Mouse (Mus musculus) CD4-positive, CD25-positive, alpha-beta regulatory T cell, adult 4 months (primary cell): ENCODE results near the gene Nkx1-1. TPM values are rescaled to one million over a fixed set of nuclear protein-coding genes. Genes with fewer than 3 reads are reported as not detected.

Source experiments
- ATAC-seq: one replicate; pipeline ENCODE4 v1.8.0; 2017
- polyA plus RNA-seq, 2 experiments: library from polyadenylated mRNA; unstranded; fragments of 100-300 nt; shearing (Covaris generic); gene quantifications; one replicate each; pipeline ENCODE4 v1.2.1; 2017

Nkx1-1 gene
- polyA plus RNA-seq, 2 experiments from 2014 or later, result not detected

- ATAC-seq, result no peak
Observed at GRCm38 (mm10) chr5:33400819-33401218, 33.0 kb downstream of the Nkx1-1 start.

GRCm38 (mm10) chr5:33396828-33397227 lies 36.9 kb downstream of the Nkx1-1 start:
- no peak for ATAC-seq

GRCm38 (mm10) chr5:33395693-33396092 lies 38.1 kb downstream of the Nkx1-1 start:
- no peak for ATAC-seq

- peak; percentile 80 for ATAC-seq
Observed at GRCm38 (mm10) chr5:33393803-33394202, 40.0 kb downstream of the Nkx1-1 start.

- no peak for ATAC-seq
Observed at GRCm38 (mm10) chr5:33387550-33387949, 46.2 kb downstream of the Nkx1-1 start.

Other genes starting within 250 kb of the Nkx1-1 start
- not detected for gene Spon2, start 215.5 kb downstream of the Nkx1-1 start, polyA plus RNA-seq
- 10 to 100 TPM; 13.8 to 30.4 TPM for gene Ctbp1, start 159.0 kb downstream of the Nkx1-1 start, polyA plus RNA-seq
- gene Maea, start 98.5 kb downstream of the Nkx1-1 start, polyA plus RNA-seq, result 10 to 100 TPM; 69.2 to 98.9 TPM
- 10 to 100 TPM; 24.0 to 27.5 TPM for gene Uvssa, start 55.4 kb downstream of the Nkx1-1 start, polyA plus RNA-seq
- gene Fam53a, start 195.7 kb upstream of the Nkx1-1 start, polyA plus RNA-seq, result 10 to 100 TPM; 19.9 to 23.5 TPM
- 1 to 10 TPM in 1 of 2 experiments, not detected in 1; 1.6 TPM for gene Gm9903, start 195.9 kb upstream of the Nkx1-1 start, polyA plus RNA-seq
- gene Slbp, start 218.6 kb upstream of the Nkx1-1 start, polyA plus RNA-seq, result 100 to 1,000 TPM; 123 to 141 TPM
- 10 to 100 TPM; 18.2 to 32.2 TPM for gene Tacc3, start 224.2 kb upstream of the Nkx1-1 start, polyA plus RNA-seq
- 10 to 100 TPM; 33.7 to 42.9 TPM for gene Tmem129, start 224.4 kb upstream of the Nkx1-1 start, polyA plus RNA-seq